Mouse (Mus musculus): ENCODE results near the gene Nipal4. TPM values are rescaled to one million over a fixed set of nuclear protein-coding genes. Genes with fewer than 3 reads are reported as not detected.
A peak's percentile ranks its signal among the peaks of the same experiment; 100 is the strongest.

The Nipal4 gene
- polyA plus RNA-seq, 1 experiment from 2014 or later, result 0.40 TPM

DNA sequence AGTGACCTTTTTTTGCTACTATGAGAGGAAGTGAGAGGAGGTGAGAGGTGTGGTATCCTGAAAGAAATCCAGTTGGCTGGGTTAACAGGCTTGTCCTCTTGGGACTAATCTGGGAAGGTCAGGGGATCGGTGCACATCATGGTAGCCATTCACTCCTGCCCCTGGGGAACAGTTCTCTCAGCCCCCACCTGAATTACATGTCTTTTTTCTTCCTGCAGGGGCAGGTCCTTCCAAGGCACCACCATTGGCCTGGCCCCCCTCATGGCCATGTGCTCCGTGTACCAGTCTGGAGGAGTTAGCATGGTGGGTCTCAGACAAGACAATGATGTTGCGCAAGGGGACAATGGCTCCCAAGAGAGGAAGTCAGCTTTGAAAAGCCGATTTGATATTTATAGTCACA, 43.4 kb downstream of the Nipal4 start:
- Histone ChIP-seq H3K27me3 (no peaks in the 10 kb centered on the region), H3K27ac (no peak overlapping the region), H3K36me3 (ENCODE audit: poor library complexity, severe bottlenecking) (peaks cover 16% of the 10 kb centered on the region), H3K4me1 (no peaks in the 10 kb centered on the region), H3K9me3 (replicated peaks) (no peaks in the 10 kb centered on the region), H3K4me2 (no peak overlapping the region), H3K4me3 (no peak overlapping the region), H3K9ac (no peak overlapping the region)
- no peak for ATAC-seq
- WGBS, result 87% methylated on average over 4 of the region's 4 CpGs

DNA sequence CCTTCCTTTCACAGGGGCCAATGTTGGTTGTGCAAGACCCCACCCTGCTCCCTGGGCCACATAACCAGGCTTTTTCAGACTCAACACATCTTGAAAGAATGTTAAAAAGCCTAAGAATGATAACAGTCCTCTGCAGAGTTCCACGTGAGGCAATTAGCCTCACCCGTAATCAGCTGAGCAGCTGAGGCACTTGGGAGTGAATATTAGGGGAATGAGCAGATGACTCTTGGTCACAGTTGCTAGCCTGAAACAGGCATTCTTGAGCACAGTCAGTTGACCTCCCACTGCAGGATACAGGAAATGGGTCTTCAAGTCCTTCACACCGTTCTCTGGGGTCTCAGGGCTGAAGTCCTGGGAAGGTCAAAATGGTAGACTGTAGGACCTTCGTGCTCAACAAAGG, 44.6 kb downstream of the Nipal4 start:
- no peak overlapping the region for H3K4me3 ChIP-seq

DNA sequence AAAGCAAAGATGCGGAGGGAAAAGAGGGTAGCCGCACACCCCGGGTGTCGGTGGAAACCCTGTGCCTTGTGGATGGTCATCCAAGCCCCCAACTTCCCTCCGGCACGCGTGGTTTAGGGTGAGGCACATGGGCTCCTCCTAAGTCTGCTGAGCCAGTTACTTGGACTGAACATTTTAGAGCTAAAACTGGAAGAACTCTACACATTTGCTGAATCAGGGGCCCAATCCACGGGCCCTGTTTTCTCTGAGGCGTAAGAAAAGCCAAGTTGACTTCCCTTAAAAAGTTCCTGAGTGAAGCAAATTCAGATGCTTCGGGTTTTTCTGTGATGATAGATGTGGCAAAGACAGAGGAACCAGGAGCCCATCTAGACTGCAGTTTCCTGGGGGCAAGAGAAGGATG, 46.2 kb downstream of the Nipal4 start:
- no peak overlapping the region for H3K4me3 ChIP-seq
- 93% methylated on average over 10 of the region's 10 CpGs for WGBS
- H3K9me3 ChIP-seq (replicated peaks), result no peaks in the 10 kb centered on the region
- H3K36me3 ChIP-seq (ENCODE audit: poor library complexity, severe bottlenecking), result 0 out of 2 replicates have a peak, but pooled peaks cover 8% of the 10 kb centered on the region
- no peaks in the 10 kb centered on the region for H3K4me1 ChIP-seq
- H3K27me3 ChIP-seq, result no peaks in the 10 kb centered on the region
- no peak for ATAC-seq
- no peak overlapping the region for H3K9ac ChIP-seq
- no peak overlapping the region for H3K27ac ChIP-seq
- no peak overlapping the region for H3K4me2 ChIP-seq

More for the DNA sequence above, 44.6 kb downstream of the Nipal4 start:
- Histone ChIP-seq H3K36me3 (ENCODE audit: poor library complexity, severe bottlenecking) (0 out of 2 replicates have a peak, but pooled peaks cover 8% of the 10 kb centered on the region), H3K27me3 (no peaks in the 10 kb centered on the region), H3K9ac (no peak overlapping the region), H3K4me1 (no peaks in the 10 kb centered on the region), H3K9me3 (replicated peaks) (no peaks in the 10 kb centered on the region), H3K4me2 (no peak overlapping the region), H3K27ac (no peak overlapping the region)
- WGBS, result 85% methylated on average over 4 of the region's 4 CpGs
- no peak for ATAC-seq

DNA sequence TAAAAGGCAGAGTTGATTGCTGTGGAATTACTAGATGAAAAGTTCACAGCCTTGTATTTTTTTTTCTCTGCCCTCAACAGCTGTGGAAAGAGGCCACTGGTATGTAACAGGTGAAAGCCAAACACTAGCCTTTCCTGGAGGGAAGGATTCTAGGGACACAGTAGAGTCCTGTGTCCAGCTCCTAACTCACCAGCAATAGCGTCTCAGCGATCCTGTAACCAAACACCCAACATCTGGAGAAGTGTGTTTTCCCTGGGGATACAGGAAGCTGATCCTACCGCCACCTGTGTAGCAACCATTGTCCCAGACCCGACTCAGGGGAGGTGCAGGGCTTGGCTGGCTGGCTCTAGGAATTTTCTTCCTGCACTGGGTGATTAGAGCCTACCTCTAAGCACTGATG, 46.7 kb downstream of the Nipal4 start:
- Histone ChIP-seq H3K27ac (no peak overlapping the region), H3K27me3 (no peaks in the 10 kb centered on the region), H3K4me3 (no peak overlapping the region), H3K36me3 (ENCODE audit: poor library complexity, severe bottlenecking) (peaks cover 6% of the 10 kb centered on the region; the same call in 1 of the 2 replicates), H3K4me1 (no peaks in the 10 kb centered on the region), H3K9ac (no peak overlapping the region), H3K9me3 (replicated peaks) (no peaks in the 10 kb centered on the region), H3K4me2 (no peak overlapping the region)
- WGBS, result 18% methylated on average over 4 of the region's 4 CpGs
- ATAC-seq, result no peak

DNA sequence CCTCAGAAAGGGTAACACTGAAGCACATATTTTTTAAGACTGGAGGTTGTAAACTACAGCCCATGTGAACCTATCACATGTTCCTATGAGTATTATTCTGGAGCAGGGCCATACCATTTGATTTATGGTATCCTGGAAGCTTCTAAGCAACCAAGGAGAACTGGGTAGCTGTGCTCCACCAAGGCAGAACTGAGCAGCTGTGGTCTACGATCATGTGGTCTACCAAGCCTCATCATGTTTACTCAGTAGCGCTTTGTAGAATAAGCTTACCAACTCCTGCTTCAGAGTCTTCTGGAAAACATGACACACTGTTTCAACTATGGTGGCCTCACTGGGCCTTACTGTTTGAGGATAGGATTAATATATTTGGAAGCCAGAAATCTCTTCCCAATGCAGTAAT, 49.8 kb downstream of the Nipal4 start:
- Histone ChIP-seq H3K4me1 (no peaks in the 10 kb centered on the region), H3K27me3 (no peaks in the 10 kb centered on the region), H3K4me2 (no peak overlapping the region), H3K36me3 (ENCODE audit: poor library complexity, severe bottlenecking) (peaks cover 7% of the 10 kb centered on the region; the same call in 1 of the 2 replicates), H3K27ac (no peak overlapping the region), H3K9ac (no peak overlapping the region), H3K4me3 (no peak overlapping the region), H3K9me3 (replicated peaks) (no peaks in the 10 kb centered on the region)
- no peak for ATAC-seq
- WGBS, result 94% methylated on average over 2 of the region's 2 CpGs

DNA sequence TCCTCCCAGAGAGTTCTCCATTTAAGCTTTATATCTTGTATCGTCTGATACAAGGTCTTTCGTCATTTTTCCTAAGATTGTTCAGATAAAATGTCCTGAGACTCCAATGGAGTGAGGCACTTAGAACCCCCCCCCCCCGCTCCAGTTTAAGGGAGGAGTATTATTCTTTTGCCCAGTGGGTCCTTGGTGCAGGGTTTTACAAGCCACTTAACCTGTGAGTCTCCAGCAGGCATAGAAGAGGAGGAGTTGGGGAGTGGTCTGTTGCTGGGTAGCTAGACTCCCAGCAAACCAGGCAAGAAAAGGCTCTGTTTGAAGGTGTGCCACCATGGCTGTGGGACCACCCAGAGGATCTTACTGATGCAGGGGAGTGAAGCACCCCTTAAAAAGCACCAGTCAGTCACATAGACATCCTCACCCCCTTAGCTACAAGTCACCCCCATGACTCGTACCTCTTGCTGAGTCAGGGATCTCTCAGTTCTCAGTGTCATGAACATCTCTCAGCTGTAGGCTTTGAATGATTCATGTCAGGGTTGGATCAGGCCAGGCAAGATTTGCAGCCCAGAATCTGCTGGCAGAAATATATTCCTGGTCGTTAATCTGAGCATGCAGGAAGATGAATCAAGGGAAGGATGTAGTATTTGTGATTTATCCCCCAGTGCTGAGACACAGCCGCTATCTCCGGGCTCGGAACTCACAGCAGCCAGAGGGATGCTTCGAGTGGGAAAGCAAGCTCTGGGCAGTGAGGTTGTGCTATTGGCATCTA, 50.7 kb downstream of the Nipal4 start:
- H3K4me1 ChIP-seq, result no peaks in the 10 kb centered on the region
- no peak overlapping the region for H3K4me3 ChIP-seq
- no peak for ATAC-seq
- H3K4me2 ChIP-seq, result no peak overlapping the region
- peaks cover 5% of the 10 kb centered on the region; the same call in 1 of the 2 replicates for H3K36me3 ChIP-seq (ENCODE audit: poor library complexity, severe bottlenecking)
- no peaks in the 10 kb centered on the region for H3K9me3 ChIP-seq (replicated peaks)
- H3K9ac ChIP-seq, result no peak overlapping the region
- no peak overlapping the region for H3K27ac ChIP-seq
- 88% methylated on average over 9 of the region's 9 CpGs for WGBS
- no peaks in the 10 kb centered on the region for H3K27me3 ChIP-seq

DNA sequence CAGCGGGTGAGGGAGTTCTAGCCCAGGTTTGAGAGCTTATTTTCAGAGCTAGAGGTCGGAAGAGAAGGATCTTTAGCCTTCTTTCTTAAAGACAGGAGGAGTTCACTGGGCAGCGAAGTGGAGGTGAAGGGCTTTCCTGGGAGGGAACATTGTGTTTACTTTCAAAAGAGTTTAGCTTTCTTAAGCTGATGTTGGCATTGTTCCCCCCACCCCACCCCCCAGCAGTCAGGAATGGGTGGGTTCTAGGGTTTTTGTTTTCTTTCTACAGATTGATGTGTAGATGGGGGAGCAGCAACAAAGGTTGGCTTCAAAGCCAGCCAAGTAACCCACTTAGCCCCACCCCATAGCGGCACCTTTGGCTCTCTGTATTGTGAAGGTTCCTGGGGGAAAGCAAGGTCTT, 51.3 kb downstream of the Nipal4 start:
- 60% methylated on average over 4 of the region's 4 CpGs for WGBS

DNA sequence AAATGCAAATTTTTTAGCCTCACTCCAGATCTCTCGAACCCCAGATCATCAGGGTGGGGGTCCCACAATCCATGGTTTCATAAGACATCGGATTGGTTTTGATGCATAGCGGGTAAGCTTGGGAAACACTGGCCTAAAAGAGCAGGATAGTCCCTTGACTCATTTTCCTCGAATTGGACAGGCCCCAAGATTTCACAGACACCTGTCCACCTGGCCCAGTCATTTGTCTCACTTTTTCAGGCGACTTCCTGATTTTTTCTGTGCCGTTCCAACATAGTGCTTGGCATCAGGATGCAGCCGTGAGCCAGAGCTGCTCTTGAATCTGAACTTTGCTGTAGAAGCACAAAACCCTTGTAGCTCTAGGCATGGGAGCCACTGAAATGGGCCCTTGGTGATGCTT, 52.1 kb downstream of the Nipal4 start:
- Histone ChIP-seq H3K9me3 (replicated peaks) (no peaks in the 10 kb centered on the region), H3K27ac (no peak overlapping the region)
- 92% methylated on average over 7 of the region's 7 CpGs for WGBS

More for the DNA sequence above, 51.3 kb downstream of the Nipal4 start:
- no peaks in the 10 kb centered on the region for H3K27me3 ChIP-seq
- no peak overlapping the region for H3K9ac ChIP-seq
- H3K9me3 ChIP-seq (replicated peaks), result no peaks in the 10 kb centered on the region
- no peak overlapping the region for H3K4me3 ChIP-seq
- ATAC-seq, result no peak
- H3K27ac ChIP-seq, result no peak overlapping the region
- no peaks in the 10 kb centered on the region for H3K4me1 ChIP-seq
- no peak overlapping the region for H3K4me2 ChIP-seq
- peaks cover 5% of the 10 kb centered on the region; the same call in 1 of the 2 replicates for H3K36me3 ChIP-seq (ENCODE audit: poor library complexity, severe bottlenecking)

DNA sequence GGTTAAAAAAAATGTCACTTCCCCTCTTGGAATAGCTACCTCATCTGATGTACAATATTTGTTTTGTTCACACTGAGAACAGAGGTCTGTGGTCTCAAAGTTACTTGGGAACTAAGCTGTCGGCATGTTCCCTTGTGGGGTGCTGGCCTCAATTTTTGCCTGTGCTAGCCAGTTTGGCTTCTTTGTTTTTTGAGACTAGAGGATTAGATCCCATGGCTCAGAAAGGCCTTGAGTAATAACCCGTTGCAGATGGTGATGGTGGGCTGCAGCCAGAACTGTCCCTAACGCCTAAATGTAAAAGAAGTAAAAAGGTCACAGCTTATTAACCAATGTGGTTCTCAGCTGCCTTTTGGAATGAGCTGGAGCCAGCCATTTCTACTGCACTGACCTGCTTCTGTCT, 53.1 kb downstream of the Nipal4 start:
- 82% methylated on average over 3 of the region's 3 CpGs for WGBS
- H3K9me3 ChIP-seq (replicated peaks), result no peaks in the 10 kb centered on the region
- peaks cover 5% of the 10 kb centered on the region; the same call in 1 of the 2 replicates for H3K36me3 ChIP-seq (ENCODE audit: poor library complexity, severe bottlenecking)
- no peaks in the 10 kb centered on the region for H3K27me3 ChIP-seq
- H3K4me1 ChIP-seq, result peaks cover 8% of the 10 kb centered on the region; the same call in 1 of the 2 replicates
- no peak overlapping the region for H3K9ac ChIP-seq
- ATAC-seq, result no peak
- no peak overlapping the region for H3K27ac ChIP-seq
- H3K4me2 ChIP-seq, result no peak overlapping the region
- H3K4me3 ChIP-seq, result no peak overlapping the region

More for the DNA sequence above, 52.1 kb downstream of the Nipal4 start:
- Histone ChIP-seq H3K4me3 (no peak overlapping the region), H3K9ac (no peak overlapping the region), H3K4me1 (peaks cover 4% of the 10 kb centered on the region; the same call in 1 of the 2 replicates), H3K27me3 (no peaks in the 10 kb centered on the region), H3K36me3 (ENCODE audit: poor library complexity, severe bottlenecking) (peaks cover 5% of the 10 kb centered on the region; the same call in 1 of the 2 replicates), H3K4me2 (no peak overlapping the region)
- ATAC-seq, result no peak

DNA sequence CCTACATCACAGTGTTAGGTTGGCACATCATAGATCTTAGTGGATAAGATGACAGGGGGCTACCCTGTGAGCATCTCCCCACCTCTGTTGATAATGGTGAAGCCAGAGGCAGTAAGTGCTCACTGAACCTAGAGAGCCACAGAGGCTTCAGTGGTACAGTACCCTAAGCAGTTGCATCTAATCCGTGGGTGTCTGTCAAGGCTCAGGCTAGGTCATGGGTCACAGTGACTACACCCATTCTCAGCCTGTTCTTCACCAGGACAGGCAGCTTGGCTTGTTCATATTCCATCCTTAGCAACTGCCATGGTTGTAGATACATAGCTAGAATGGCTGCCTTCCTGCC, 55.4 kb downstream of the Nipal4 start:
- Histone ChIP-seq H3K9me3 (replicated peaks) (no peaks in the 10 kb centered on the region), H3K4me3 (no peak overlapping the region), H3K27me3 (no peaks in the 10 kb centered on the region), H3K9ac (no peak overlapping the region), H3K27ac (no peak overlapping the region), H3K4me2 (no peak overlapping the region), H3K4me1 (peaks cover 8% of the 10 kb centered on the region; the same call in 1 of the 2 replicates), H3K36me3 (ENCODE audit: poor library complexity, severe bottlenecking) (peaks cover 5% of the 10 kb centered on the region; the same call in 1 of the 2 replicates)
- ATAC-seq, result no peak
- WGBS, result 85% methylated on average over 1 of the region's 1 CpGs

DNA sequence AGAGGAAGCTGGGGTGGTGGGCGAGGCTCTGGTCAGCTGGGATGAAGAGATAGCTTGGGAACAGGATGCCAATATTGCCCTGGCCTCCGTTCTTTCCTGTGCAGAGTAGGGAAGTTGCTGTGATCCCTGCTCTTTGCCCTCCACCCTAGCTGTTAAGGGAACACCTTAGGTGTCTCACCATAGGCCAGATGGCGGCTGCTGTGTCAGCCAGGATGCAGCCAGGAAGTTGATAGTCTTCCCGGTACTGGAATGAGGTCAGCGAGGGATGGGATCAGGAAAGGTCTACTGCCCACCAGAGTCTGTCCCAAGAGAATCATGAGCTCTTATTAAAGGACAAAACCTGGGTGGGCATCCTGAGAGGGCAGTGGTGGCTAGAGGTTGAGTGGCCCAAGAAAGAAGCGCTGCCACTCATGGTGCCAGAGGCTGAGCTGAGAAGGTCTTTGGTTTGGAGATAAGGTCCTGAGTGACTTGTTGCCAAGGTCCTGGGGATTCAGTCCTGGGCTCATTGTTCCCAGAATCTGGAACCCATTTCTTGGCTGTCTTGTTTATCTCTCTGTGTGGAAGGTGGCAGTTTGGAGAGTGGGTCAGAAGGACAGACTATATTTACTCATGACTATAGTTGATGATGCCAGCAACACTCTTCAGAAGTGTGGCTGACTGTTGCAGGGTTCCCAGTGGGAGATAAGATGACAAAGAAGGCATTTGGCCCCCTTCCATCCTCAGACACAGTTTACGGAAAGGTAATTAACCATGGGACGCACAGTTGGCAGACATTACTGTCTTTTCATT, 56.0 kb downstream of the Nipal4 start:
- ATAC-seq, result no peak
- 84% methylated on average over 8 of the region's 8 CpGs for WGBS
- peaks cover 8% of the 10 kb centered on the region; the same call in 1 of the 2 replicates for H3K4me1 ChIP-seq

DNA sequence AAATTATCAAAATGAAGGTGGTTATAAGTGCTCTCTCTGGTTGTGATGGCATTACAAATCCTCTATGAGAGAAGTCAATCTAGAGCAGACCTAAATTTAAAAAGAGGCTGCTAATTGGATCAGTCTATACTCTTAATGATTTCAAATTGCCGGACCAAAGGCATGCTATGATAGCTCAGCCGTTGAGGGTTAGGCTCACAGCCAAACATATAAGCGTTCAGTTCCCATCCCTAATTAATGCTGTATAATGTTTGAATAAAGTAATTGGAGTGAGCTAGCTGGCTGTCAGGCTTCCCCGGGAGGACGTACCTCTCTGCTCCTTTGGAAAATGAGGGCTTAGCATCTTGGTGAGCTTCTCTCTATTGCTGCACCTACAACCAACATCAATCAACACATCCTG, 57.1 kb downstream of the Nipal4 start:
- H3K27me3 ChIP-seq, result no peaks in the 10 kb centered on the region
- no peak overlapping the region for H3K27ac ChIP-seq
- H3K36me3 ChIP-seq (ENCODE audit: poor library complexity, severe bottlenecking), result peaks cover under 1% of the 10 kb centered on the region; the same call in 1 of the 2 replicates
- H3K9me3 ChIP-seq (replicated peaks), result no peaks in the 10 kb centered on the region
- no peak overlapping the region for H3K4me2 ChIP-seq
- peak; percentile 45; the same call in 1 of the 2 replicates for ATAC-seq
- no peak overlapping the region for H3K9ac ChIP-seq
- 29% methylated on average over 5 of the region's 5 CpGs for WGBS
- H3K4me3 ChIP-seq, result no peak overlapping the region
- peaks cover 8% of the 10 kb centered on the region; the same call in 1 of the 2 replicates for H3K4me1 ChIP-seq

More for the DNA sequence above, 56.0 kb downstream of the Nipal4 start:
- peaks cover 5% of the 10 kb centered on the region; the same call in 1 of the 2 replicates for H3K36me3 ChIP-seq (ENCODE audit: poor library complexity, severe bottlenecking)
- H3K4me2 ChIP-seq, result no peak overlapping the region
- H3K27ac ChIP-seq, result no peak overlapping the region
- H3K4me3 ChIP-seq, result no peak overlapping the region
- no peaks in the 10 kb centered on the region for H3K27me3 ChIP-seq
- no peak overlapping the region for H3K9ac ChIP-seq
- no peaks in the 10 kb centered on the region for H3K9me3 ChIP-seq (replicated peaks)
